Mouse (Mus musculus): ENCODE results near the gene Fmo1. TPM values are rescaled to one million over a fixed set of nuclear protein-coding genes. Genes with fewer than 3 reads are reported as not detected.

Gene Fmo1
- total RNA-seq, 4 experiments from 2014 or later: 5.5 to 16.6 (median 11.4) TPM

DNA sequence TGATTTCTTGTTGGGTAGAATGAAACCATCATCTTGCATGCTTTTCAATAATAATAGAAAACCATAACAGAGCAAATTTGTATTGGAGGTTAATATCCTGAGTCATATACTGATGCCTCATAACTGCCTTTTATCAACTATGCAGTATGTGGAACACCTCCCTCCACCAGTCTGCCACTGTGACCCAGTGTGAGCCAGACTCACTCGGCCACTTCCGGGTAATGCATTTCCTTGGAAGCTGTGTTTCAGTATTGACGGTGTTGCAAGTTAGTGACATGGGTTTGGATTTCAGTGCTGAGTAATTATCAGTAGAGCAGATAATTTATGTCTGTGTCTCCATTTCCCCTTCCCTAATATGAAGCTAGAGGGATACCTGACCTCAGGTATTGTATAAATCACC lies 2.8 kb downstream of the Fmo1 start:
- DNase-seq (ENCODE audit: low spot score in 2 of 2): no peak

DNA sequence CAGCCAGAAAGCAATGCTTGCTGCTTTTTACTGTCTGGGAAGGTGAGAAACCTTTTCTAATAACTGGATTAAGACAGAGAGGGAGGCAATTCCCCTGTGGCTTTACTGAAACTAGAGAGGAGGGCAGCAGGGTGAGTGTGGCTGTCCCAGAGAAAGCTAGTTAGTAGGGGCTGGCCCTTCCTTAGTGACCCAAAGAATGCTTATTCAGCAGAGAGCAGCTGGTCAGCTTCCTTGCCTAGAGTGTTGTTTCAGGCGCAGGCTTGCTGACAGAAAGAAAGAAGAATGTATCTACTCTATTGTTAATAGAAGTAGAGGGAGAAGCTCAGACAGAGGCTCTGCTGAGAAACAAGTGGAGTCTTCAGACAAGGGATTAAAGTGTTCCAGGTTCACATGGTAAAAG lies 4.1 kb downstream of the Fmo1 start:
- DNase-seq (ENCODE audit: low spot score in 2 of 2): no peak

DNA sequence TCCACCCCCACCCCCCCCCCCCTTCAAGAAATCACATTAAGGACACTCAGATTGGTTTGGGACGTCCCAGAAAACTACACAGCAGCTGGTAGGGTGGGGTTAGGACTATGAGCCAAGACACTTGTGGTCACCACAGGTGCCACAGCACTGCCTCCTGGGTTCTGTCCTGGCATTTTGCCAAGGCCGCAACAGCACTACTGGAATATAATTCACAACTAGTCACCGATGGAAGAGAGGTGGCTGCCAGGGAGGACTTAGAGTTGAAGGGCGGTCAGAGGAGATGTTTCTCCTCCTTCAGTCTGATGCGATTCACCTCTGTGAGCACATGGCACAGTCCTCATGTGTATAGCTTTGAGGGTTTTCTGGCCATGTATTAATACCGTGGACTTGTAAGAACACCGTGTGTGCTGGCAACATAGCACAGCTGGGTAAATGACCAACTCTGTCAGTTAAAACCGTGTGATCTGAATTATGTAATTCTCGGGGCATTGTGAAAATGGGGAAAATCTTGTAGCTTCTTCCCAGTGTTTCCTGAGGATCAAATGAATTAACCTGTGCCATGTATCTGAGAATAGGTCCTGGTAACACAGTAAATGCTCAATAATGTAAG lies 6.3 kb downstream of the Fmo1 start:
- no peak for DNase-seq (ENCODE audit: low spot score in 2 of 2)

- peak in 1 of 2 experiments; percentile 5 for DNase-seq (ENCODE audit: low spot score in 2 of 2)
Measured at GRCm38 (mm10) chr1:162859545-162859976, 6.8 kb downstream of the Fmo1 start.

DNA sequence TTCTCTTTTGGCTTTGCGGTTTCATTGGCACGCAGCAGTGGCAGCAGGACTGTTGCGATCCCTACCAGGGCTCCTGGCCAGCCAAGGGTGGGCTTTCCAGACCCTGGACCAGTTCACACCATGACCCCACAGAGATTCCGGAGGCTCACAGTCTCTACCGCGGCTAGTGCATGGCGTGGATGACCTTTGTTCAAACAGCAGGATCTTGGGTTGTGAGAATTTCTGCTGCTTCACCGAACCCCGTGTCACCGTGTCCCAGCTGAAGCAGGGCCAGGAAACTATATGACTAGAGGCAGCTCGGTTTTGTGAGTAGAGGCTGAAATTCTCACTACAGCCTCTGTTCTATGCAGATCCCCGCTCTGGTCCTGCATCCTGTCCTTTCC lies 7.7 kb downstream of the Fmo1 start:
- no peak for DNase-seq (ENCODE audit: low spot score in 2 of 2)

DNA sequence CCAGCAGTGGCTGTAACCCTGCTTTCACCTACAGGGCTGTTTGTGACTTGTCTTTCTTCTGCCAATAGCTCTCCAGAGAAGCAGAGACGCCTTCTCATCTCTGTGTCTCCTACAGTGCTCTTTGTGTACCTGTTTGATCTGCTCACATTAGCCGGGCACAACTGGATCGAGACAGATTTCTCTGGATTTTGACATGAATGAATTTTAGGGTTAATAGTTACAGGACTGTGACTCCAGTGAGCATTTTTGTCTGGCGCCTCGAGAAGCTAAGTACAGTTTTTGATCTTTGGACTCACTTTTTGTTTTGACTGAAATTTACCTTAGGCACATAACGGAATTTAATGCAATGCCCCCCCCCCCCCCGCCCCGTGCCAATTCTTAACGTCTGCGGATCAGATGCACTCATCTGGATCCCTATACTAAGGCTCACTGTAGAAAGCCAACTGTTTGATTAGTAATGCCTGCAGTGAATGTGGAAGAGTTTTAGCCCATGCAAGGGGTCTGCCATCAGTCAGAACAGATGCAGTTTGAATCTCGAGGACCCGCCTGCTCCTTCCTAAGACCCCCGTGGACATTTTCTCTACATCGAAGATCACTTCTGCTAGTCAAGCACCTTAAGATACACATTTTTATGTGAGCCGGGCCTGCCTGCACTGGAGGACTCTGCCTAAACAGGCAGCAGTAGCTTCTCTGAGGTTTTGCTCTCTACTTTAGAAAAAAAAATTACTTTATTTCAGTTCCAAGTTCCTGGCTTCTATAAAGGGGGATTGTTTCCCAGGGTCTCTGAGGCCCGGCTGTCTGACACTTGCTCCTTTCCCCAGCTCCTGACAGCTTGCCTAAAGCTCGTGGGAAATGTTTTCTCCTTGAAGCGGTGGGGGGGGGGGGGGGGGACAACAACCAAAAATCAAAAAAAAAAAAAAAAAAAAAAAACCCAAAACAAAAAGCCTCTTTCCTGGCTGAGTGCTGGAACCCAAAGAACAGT lies 8.4 kb downstream of the Fmo1 start:
- no peak for DNase-seq (ENCODE audit: low spot score in 2 of 2)

DNA sequence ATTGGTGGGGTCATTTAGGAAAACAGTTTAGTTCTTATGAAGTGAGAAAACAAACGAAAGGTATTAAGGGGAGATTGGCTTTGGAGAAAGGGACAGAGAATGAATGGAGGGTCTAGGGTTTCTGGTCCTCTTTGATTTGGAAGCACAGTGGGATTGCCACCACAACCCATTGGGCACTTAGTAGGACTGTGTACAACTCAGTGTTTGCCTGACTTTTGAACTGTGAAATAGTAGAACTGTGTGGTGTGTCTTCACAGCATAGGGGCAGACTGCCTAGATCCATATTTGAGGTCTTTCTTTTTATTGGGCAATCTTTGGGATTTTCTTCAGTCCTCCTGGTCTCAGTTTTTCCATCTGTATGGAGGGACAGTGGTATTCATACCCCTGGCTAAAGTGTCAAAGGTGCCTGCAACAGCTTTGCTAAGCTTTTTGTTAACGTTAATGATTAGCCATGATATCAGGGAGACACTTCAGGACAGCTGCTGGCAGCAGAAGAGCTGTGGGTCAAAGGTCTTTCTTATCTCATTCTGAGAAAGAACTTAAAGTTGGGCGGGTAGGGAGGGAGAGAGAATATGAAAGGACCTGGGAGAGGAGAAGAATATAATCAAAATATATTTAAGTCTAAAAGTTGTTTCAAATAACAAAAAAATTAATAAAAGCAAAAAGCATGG lies 12.5 kb downstream of the Fmo1 start:
- DNase-seq (ENCODE audit: low spot score in 2 of 2): no peak

DNA sequence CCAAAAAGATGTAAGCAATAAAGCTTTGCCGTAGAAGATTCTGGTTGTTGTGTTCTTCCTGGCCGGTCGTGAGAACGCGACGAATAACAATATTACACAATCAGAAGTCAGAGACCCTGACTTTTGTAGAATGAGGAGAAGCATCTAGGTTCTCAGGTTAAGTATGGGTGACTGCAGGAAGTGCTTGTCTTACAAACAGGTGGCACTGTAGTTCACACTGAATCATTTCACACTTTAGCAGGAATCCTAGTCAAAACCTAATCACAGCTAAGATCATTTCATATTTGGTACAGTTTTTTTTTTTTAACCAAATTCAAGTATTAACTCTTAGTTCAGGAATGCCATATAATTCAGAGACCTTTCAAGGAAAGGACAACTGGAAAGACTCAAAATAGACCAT lies 18.9 kb downstream of the Fmo1 start:
- no peak for DNase-seq (ENCODE audit: low spot score in 2 of 2)

DNA sequence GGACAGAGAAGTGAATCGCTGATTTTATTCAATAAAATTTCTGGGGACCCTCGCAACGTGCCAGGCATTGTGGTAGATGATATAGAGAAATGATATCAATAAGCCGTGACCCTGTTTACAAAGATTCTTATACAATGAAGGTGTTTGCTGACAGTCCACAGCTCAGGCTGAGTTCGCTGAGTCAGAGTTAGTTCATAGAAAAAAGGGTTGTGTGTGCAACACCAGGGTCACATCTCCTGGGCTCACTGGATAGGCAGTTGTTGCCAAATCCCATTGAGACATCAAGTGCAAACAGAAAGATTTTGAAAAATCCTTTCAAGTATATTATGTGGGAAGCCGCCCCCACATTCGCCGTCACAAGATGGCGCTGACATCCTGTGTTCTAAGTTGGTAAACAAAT lies 26.2 kb downstream of the Fmo1 start:
- DNase-seq (ENCODE audit: low spot score in 2 of 2): no peak

DNA sequence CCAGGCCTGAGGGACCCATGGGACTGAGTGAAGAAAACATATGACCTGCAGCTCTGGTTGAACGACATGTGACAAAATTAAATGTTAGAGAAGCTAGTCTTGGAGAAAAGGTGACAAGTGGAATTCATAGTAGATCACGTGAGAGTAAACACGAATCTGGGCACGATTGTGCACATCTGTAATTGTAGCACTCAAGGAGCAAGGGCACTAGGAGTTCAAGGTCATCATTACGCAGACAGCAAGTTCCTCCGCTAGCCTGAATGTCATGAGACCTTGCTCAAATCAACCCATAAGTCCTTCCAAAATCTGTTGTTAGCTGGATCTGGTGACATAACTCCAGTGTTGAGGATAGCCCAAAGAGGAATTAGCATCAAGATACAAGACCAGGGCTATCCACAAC lies 27.4 kb downstream of the Fmo1 start:
- no peak for DNase-seq (ENCODE audit: low spot score in 2 of 2)

GRCm38 (mm10) chr1:162834342-162834741 lies 32.1 kb downstream of the Fmo1 start:
- DNase-seq (ENCODE audit: low spot score in 2 of 2): no peak

GRCm38 (mm10) chr1:162832574-162832953 lies 33.8 kb downstream of the Fmo1 start:
- DNase-seq (ENCODE audit: low spot score in 2 of 2): no peak

GRCm38 (mm10) chr1:162831838-162832573 lies 34.4 kb downstream of the Fmo1 start:
- no peak for DNase-seq (ENCODE audit: low spot score in 2 of 2)

DNA sequence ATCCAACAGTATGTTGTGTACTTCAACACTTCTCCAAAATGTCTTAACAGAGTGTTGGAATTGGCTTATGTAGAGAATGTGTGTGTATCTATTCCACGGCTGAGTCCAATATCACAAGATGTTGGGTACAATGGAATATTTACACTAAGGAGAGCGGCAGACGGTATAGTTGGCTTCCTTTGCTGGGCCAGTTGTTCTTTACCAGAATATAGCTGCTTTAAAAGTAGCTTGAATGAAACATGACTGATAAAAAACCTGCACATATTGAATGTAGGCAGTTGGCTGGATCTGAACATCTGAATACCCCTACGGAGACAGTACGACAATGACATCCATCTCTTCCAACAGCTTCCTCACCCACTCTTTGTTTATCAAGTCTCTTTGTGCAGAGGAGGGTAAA lies 47.1 kb downstream of the Fmo1 start:
- no peak for DNase-seq (ENCODE audit: low spot score in 2 of 2)

DNA sequence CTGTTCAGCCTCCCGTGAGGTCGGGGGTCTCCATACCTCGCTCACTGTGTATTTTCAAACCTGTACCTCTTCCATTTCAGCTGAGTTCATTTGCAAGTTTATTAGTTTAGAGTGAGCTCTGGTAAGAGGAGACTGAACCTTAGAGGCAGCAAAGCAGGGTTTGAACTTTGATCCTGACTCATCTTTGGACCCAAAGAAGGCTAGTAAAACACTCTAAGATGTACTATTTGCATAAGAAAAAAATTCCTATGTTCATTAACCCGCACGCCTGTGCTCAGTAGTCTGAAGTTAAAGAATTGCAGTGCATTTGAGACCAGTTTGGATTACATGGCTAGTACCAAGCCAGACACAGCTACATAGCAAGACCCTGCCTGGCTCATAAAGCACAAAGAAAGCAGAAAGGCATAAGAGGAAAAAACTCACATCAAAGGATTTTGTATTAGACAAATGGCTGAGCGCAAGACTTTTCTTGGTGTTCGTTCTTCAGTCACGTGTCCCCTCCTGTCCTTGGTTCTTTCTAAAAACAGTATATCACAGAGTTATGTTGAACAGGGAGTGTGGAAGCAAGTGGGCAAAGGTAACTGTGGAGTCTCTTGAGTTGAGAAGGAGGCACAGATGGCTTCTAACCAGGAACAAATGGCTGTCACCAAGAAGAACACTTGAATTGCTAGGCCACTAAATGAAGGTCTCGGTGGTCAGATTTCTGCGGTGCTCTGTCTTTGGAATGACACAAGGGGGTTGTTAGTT lies 50.9 kb downstream of the Fmo1 start:
- DNase-seq (ENCODE audit: low spot score in 2 of 2): no peak

- no peak for DNase-seq (ENCODE audit: low spot score in 2 of 2)
Measured at GRCm38 (mm10) chr1:162814932-162815331, 51.5 kb downstream of the Fmo1 start.

DNA sequence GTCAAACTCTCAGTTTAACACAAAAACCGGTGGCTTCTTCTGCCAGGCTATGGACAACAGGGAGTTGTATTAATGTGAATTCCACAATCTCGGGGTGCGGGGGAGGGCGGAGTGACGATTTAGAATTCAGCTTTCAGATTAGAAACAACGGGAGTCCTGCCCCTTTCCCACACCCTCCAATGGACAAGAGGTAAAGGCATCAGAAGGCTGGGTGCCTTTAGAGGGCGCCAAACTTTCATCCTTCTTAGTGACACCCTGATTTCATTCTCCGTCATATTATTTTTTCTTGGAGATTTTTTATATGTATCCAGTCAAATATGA lies 52.6 kb downstream of the Fmo1 start, which contains the start of gene Fmo4:
TSS of gene Fmo4 (minus strand) at position 137 of the 321 bp plus-strand sequence.
- DNase-seq (ENCODE audit: low spot score in 2 of 2): peak in 1 of 2 experiments; percentile 14

- no peak for DNase-seq (ENCODE audit: low spot score in 2 of 2)
Measured at GRCm38 (mm10) chr1:162813143-162813835, 53.1 kb downstream of the Fmo1 start.

GRCm38 (mm10) chr1:162808541-162808940 lies 57.9 kb downstream of the Fmo1 start:
- no peak for DNase-seq (ENCODE audit: low spot score in 2 of 2)

GRCm38 (mm10) chr1:162807441-162807840 lies 59.0 kb downstream of the Fmo1 start:
- DNase-seq (ENCODE audit: low spot score in 2 of 2): no peak

Data from gastrocnemius, adult 8-10 months (tissue).